Mouse (Mus musculus) CD4-positive, CD25-positive, alpha-beta regulatory T cell, adult 9 weeks (primary cell): ENCODE results near the gene Ctsj. TPM values are rescaled to one million over a fixed set of nuclear protein-coding genes. Genes with fewer than 3 reads are reported as not detected.

ENCODE experiments used
- polyA plus RNA-seq: library from polyadenylated mRNA; unstranded; fragments of 100-300 nt; shearing (Covaris generic); gene quantifications from one replicate; pipeline ENCODE4 v1.2.1, GENCODE M21; 2017

Ctsj gene
- not detected for polyA plus RNA-seq

DNA sequence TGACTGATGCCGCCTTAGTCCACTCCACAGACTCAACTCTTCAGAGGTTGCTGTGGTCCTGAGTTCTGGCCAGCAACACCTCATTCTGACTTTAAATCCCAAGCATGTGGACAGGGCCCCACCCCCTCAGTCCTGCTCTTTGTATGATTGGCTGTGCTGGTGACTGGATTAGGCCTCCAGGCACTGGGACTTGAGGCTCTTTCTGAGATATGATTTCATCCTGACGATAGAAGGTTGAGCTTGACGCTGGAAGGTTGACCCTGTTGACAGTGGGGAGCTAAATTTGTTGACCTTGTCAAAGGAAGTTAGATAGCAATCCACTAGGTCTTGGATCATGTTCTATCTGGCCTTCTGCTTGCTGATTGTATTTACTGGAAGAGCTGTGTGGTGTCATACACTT is at the start of gene Ctsj:
TSS of gene Ctsj (minus strand) at position 101 of the 400 bp plus-strand sequence.

DNA sequence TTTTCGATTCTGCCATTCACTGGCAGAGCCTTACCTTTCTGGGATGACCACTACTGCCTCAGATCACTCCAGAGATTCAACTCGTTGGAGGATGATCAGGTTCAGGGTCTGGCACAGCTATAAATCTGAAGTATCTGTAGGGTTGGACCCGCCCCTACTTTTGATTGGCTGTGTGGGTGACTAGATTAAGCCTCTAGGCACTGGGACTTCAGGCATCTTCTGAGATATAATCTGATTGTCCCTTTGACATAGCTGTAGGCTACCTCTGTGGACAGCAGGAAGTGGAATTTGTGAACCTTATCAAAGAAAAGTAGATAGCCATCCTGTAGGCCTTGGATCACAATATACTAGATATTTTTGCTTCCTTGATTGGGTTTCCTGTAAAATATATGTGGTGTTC is 34.8 kb upstream of the Ctsj start, which contains the start of gene Ctsq:
TSS of gene Ctsq (minus strand) at position 101 of the 400 bp plus-strand sequence.

Other genes with a start within 250 kb of the Ctsj start
- not detected for gene BC051665, start 219.6 kb downstream of the Ctsj start, polyA plus RNA-seq
- gene Ctsll3, start 203.1 kb downstream of the Ctsj start, polyA plus RNA-seq, result not detected
- 2.1 TPM for gene 4930486L24Rik, start 141.5 kb downstream of the Ctsj start, polyA plus RNA-seq
- gene Gm49392, start 109.1 kb downstream of the Ctsj start, polyA plus RNA-seq, result not detected
- gene Ctla2b, start 108.5 kb downstream of the Ctsj start, polyA plus RNA-seq, result 4.9 TPM
- not detected for gene Tpbpb, start 101.1 kb downstream of the Ctsj start, polyA plus RNA-seq
- gene Gm49393, start 70.4 kb downstream of the Ctsj start, polyA plus RNA-seq, result not detected
- not detected for gene Gm49391, start 69.4 kb downstream of the Ctsj start, polyA plus RNA-seq
- gene Ctla2a, start 69.3 kb downstream of the Ctsj start, polyA plus RNA-seq, result 23.8 TPM
- not detected for gene Tpbpa, start 64.0 kb downstream of the Ctsj start, polyA plus RNA-seq
- not detected for gene Ctsq, start 34.7 kb upstream of the Ctsj start, polyA plus RNA-seq
- not detected for gene Ctsr, start 158.3 kb upstream of the Ctsj start, polyA plus RNA-seq
- gene Cts6, start 197.5 kb upstream of the Ctsj start, polyA plus RNA-seq, result not detected
- not detected for gene Cts8, start 249.4 kb upstream of the Ctsj start, polyA plus RNA-seq